Mouse (Mus musculus): ENCODE data around the gene Stk11. TPM values are rescaled to one million over a fixed set of nuclear protein-coding genes. Genes with fewer than 3 reads are reported as not detected.

Gene Stk11
- 176 and 185 TPM in 2 replicates for polyA plus RNA-seq (2012)

DNA sequence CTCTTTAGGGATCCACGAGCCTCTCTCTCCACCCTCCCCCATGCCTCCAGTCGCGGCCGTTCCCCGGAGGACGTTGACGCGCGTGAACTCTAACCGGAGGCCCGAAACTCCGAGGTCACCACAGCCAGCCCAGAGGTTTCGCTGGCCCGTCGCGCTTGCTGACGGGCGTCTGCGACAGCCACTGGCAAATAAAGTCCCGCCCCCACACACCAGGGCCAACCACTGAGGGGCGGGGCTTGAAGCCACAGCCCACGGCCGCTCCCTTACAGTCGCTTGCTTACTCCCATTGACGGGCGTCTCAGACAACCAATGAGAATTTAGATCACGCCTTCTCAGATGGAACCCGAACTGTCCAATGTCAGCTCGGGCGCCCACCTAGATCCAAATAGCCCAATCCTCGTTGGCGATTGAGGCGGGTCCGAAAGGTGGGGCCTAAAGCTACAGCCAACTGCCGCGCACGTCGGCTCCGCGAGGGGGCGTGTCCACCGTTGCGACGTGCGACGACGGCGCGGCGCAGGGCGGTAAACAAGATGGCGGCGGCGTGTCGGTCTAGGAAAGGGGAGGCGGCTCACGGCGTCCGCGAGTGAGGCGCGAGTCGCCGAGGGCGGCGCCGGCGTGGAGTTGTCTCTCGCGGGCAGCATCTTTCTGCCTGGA lies at the start of gene Stk11:
TSS of gene Stk11 (plus strand) at position 514 of the 654 bp plus-strand sequence.

DNA sequence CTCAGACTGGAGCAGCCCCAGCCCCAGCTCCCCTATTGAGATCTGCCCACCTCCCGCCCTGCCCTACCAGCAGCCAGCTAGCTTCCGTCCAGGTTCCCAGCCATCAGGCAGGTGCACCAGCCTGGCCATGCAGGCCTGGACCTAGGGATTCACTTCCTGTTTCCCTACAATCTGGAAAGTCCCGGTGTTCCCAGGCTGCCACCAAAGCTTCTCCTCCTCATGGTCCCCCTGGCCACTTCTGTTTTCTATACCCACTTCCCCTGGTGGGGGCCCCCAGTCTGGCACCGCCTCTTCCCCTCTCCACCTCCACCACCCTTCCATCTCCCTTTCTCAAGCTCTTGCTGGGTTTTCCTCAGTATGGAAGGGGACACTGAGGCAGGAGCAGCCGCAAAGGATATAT lies 10.1 kb upstream of the Stk11 start, which contains the start of gene Sbno2:
TSS of gene Sbno2 (minus strand) at position 112 of the 400 bp plus-strand sequence.

DNA sequence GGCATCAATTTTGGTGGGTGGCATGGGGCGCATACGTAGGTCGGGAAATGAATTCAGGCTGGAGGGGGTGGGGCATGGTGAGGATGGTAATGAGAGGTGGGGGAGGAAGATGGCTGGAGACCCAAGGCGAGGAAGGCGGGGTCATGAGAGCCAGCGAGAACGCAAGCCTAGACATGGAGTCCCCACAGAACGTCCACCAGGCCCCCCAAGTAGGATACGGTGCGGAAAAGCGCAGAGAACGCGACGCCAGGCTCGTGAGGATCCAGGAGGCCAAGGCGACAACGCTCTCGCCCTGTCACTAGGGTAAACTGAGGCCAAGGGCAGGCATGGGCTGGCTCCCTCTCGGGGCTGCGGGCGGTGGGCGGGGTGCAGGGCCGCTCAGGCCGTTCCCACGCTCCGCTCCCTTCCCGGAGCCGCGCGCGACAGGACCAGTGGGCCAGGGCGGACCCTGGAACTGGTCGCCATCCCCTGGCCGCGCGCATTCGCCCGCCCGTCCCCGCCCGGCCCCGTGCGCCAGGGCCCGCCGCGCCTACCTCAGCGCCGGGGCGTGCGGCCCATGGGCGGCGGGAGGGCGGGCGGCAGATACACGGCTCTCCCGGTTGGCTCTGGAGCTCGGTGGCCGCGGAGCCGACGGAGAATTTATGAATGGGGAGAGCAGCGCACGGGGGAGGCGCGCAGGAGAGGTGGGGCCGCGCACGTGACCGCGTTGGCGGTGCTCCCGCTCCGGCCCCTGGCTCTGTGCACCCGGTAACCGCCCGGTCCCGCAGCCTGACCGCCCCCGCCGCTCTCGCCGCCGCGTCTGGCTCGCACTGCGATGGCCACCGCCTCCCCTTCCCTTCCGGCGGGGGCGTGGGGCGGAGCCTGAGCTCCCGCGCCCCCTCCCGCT lies 23.2 kb downstream of the Stk11 start, which contains the start of gene Atp5d:
TSS of gene Atp5d (plus strand) at position 80 of the 886 bp plus-strand sequence.

DNA sequence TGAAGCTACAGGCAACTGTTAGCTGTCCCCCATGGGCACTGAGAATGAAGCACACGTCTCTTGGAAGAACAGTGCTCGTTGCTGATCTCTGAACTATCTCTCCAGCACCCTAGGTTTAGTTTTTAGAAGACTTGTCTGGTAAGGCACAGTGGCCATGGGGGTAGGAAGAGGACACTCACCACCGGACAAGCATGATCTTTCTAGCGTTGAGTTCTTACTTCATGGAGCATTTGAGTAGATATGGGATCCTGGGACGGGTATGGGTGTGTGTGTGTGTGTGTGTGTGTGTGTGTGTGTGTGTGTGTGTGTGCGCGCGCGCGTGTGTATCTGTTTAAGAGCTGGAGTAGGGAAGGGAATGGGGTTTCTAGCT lies 25.0 kb downstream of the Stk11 start, which contains the start of gene Cbarp:
TSS of gene Cbarp (minus strand) at position 170 of the 370 bp plus-strand sequence.

DNA sequence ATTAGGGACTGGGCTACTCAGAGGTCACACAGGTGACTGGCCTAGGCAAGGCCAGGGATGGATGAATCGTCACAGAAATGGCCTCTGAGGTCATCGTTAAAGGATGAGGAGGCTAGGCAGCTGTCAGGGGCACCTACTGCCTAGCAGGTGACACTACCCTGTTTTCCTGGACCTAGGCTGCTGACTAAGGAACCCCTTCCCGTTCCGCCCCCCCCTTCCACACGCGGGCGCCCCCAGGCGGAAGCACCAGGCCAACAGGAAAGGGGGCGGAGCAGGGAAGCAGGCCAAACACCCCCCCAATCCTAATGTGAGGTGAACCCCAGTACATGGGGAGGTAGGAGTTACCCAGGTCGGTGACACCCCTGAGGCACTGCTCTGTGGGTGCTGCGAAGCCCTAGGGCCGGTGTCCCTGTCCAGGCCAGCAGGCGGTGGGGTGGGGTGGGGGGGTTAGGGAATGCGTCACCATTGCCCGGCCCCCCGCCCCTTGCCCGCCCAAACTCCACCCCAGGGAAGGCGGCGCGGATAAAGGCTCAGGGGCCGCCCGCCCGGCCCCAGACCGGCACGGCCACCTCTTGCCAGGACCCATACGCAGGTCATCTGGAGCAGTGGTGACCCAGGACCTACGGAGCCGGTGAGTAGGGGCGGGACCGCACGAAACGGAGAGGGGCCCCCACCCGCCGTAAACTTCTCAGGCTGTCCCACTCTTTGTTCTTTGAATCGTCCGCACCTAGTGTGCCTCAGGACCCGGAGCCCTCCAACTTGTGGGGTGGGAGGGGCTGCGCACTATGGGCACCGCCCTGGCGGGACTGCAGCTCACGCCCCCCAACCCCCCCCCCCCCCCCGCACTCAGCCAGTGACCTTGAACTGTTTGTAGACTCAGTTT lies 32.4 kb downstream of the Stk11 start, which contains the start of gene Midn:
TSS of gene Midn (plus strand) at position 554 of the 883 bp plus-strand sequence.

DNA sequence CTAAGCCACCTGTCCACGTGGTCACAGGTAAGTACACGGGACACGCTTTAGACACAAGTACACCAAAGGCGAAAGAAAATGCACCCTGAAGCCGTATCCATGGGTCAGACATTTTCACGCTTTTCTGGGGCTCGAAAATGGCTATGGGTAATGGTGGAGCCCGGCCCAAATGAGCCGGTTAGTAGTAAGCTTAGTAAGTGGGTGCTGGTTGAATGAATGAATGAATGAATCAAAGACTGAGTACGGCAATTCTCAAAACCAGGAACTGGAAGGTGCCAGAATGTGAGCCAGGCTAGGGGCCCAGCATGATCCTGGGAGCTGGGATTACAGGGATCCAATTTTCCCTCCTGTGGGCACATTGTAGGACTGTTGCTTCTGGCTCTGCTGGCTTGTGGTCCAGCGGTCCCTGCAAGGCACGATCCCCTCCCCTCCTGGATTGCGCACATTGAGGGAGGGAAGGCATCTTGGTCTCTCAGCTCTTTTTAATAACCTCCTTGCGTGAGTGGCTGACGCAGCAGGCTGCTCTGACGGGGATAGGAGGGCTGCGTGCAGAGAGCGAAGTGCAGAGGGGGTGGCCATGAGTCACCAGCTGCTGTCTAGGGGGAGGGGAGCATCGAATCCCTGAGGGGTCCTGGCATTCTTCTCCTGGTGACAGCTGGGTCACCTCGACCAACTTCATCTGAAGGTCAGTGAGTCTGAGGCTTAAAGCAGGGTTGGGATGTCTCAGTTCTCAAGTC lies 50.0 kb downstream of the Stk11 start, which contains the start of gene Cirbp:
TSS of gene Cirbp (plus strand) at position 594 of the 737 bp plus-strand sequence.

DNA sequence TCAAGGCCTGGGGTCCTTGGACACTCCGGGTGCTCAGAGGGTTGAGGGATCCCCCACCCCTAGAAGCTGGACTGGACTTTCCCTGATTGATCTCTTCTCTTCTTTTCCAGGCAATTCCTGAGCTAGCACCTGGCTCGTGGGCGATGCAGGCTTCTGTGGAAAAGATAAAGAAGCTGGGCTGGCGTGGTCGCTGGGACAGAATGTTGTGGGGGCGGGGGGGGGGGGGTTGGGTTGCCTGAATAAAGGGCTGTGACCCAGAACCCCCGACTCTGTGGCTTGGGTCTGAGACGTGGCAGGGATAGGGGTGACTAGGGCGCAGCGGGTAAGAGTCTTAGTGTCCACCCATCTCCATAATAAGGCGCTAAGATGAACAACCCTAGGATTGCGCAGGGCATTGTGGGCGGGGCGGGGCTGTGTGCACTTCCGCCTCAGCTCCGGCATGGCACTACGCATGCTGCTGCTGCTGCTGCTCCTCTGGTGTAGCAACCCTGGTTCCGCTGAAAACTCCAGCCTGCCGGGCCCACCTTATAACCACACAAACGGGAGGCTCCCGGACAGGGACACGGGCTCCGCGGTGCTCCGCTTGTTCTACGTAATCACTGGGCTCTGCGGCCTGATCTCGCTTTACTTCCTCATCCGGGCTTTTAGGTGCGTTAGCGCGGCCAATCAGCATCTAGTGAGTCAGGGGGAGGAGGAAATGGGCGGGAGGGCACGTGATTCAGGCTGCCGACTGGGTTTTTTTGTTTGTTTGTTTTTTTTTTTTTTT lies 57.1 kb downstream of the Stk11 start, which contains the start of gene 1600002K03Rik:
TSS of gene 1600002K03Rik (plus strand) at position 418 of the 766 bp plus-strand sequence.

DNA sequence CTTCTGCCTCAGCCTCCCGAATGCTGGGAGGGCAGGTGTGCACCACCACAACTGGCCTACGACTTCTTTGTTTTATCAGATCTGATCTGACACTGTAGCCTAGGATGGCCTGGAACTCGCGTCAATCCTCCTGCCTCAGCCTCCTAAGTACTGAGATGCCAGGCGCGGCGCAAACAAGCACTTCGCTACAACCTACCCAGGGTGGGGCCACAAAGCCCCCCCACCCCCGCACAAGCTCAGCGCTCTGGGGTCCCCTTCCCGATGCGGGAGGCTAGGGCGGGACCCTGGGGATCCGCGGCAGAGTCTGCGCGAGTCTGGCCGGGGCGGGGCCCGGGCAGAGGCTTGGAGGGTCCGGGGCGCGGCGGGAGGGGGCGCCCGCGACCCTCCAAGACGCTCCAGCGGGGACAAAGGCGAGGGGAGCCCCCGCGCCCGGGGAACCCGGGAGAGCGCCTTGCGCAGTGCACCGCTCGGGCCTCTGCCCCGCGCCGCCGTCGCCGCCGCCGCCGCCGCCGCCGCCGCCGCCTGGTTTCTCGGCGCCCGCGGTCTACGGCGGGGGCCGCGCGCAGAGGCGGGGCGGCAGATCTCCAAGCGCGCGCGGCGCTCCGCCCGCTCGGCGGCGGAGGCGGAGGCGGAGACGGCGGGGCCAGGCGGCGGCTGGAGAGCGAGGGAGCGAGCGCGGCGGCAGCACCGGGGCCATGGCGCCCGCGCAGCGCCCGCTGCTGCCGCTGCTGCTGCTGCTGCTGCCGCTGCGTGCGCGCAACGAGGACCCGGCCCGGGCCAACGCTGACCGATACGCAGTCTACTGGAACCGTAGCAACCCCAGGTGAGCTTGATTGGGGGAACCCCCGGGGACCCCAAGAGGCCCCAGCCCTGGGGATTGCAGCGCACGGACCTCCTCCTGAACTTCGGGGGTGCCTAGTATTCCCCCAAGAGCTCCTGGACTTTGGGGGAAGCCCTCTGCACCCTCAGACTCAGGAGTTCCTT lies 63.8 kb downstream of the Stk11 start, which contains the start of gene Efna2:
TSS of gene Efna2 (plus strand) at position 415 of the 984 bp plus-strand sequence.

Other genes starting within 250 kb of the Stk11 start
- gene Prtn3, start 241.3 kb upstream of the Stk11 start, polyA plus RNA-seq (2012), result 5,178 and 10,445 TPM in 2 replicates
- 288 and 339 TPM in 2 replicates for gene Plppr3, start 241.2 kb upstream of the Stk11 start, polyA plus RNA-seq (2012)
- 4,000 and 7,851 TPM in 2 replicates for gene Elane, start 229.6 kb upstream of the Stk11 start, polyA plus RNA-seq (2012)
- 0.94 and 1.3 TPM in 2 replicates for gene Cfd, start 224.9 kb upstream of the Stk11 start, polyA plus RNA-seq (2012)
- 69.1 and 76.6 TPM in 2 replicates for gene Med16, start 206.9 kb upstream of the Stk11 start, polyA plus RNA-seq (2012)
- 2.1 TPM in 1 of 2 replicates, not detected in the other for gene Gm26602, start 204.9 kb upstream of the Stk11 start, polyA plus RNA-seq (2012)
- gene Kiss1r, start 198.8 kb upstream of the Stk11 start, polyA plus RNA-seq (2012), result 0.41 and 0.64 TPM in 2 replicates
- 230 and 265 TPM in 2 replicates for gene R3hdm4, start 194.6 kb upstream of the Stk11 start, polyA plus RNA-seq (2012)
- 94.7 and 145 TPM in 2 replicates for gene Arid3a, start 188.8 kb upstream of the Stk11 start, polyA plus RNA-seq (2012)
- 54.4 and 61.7 TPM in 2 replicates for gene Wdr18, start 155.7 kb upstream of the Stk11 start, polyA plus RNA-seq (2012)
- 0.09 and 0.12 TPM in 2 replicates for gene Grin3b, start 145.1 kb upstream of the Stk11 start, polyA plus RNA-seq (2012)
- 378 and 414 TPM in 2 replicates for gene Tmem259, start 131.5 kb upstream of the Stk11 start, polyA plus RNA-seq (2012)
- gene Cnn2, start 127.2 kb upstream of the Stk11 start, polyA plus RNA-seq (2012), result 245 and 295 TPM in 2 replicates
- 54.4 and 60.8 TPM in 2 replicates for gene Abca7, start 119.3 kb upstream of the Stk11 start, polyA plus RNA-seq (2012)
- 397 and 427 TPM in 2 replicates for gene Arhgap45, start 99.2 kb upstream of the Stk11 start, polyA plus RNA-seq (2012)
- gene Polr2e, start 76.0 kb upstream of the Stk11 start, polyA plus RNA-seq (2012), result 217 and 273 TPM in 2 replicates
- 1,103 and 1,136 TPM in 2 replicates for gene Gpx4, start 68.6 kb upstream of the Stk11 start, polyA plus RNA-seq (2012)
- gene Sbno2, start 10.2 kb upstream of the Stk11 start, polyA plus RNA-seq (2012), result 77.6 and 78.0 TPM in 2 replicates
- gene Atp5d, start 22.8 kb downstream of the Stk11 start, polyA plus RNA-seq (2012), result 1,245 and 1,266 TPM in 2 replicates
- 32.3 and 53.4 TPM in 2 replicates for gene Cbarp, start 25.0 kb downstream of the Stk11 start, polyA plus RNA-seq (2012)
- 312 and 336 TPM in 2 replicates for gene Midn, start 32.5 kb downstream of the Stk11 start, polyA plus RNA-seq (2012)
- 43.7 and 63.7 TPM in 2 replicates for gene Cirbp, start 50.2 kb downstream of the Stk11 start, polyA plus RNA-seq (2012)
- gene 1600002K03Rik, start 57.1 kb downstream of the Stk11 start, polyA plus RNA-seq (2012), result 9.2 and 11.3 TPM in 2 replicates
- gene Efna2, start 63.7 kb downstream of the Stk11 start, polyA plus RNA-seq (2012), result 1.1 and 2.4 TPM in 2 replicates
- 29.1 and 31.3 TPM in 2 replicates for gene Mum1, start 110.6 kb downstream of the Stk11 start, polyA plus RNA-seq (2012)
- 178 and 185 TPM in 2 replicates for gene Ndufs7, start 133.3 kb downstream of the Stk11 start, polyA plus RNA-seq (2012)
- gene Gamt, start 145.2 kb downstream of the Stk11 start, polyA plus RNA-seq (2012), result 5.0 and 5.2 TPM in 2 replicates
- gene Dazap1, start 145.7 kb downstream of the Stk11 start, polyA plus RNA-seq (2012), result 594 and 636 TPM in 2 replicates
- 9,463 and 9,670 TPM in 2 replicates for gene Rps15, start 176.7 kb downstream of the Stk11 start, polyA plus RNA-seq (2012)
- 0.43 and 0.77 TPM in 2 replicates for gene Apc2, start 180.2 kb downstream of the Stk11 start, polyA plus RNA-seq (2012)
- 74.9 and 88.4 TPM in 2 replicates for gene 2310011J03Rik, start 204.7 kb downstream of the Stk11 start, polyA plus RNA-seq (2012)
- gene Pcsk4, start 213.7 kb downstream of the Stk11 start, polyA plus RNA-seq (2012), result 18.0 and 23.1 TPM in 2 replicates
- 13.1 and 18.3 TPM in 2 replicates for gene Reep6, start 214.2 kb downstream of the Stk11 start, polyA plus RNA-seq (2012)
- 7.0 and 10.4 TPM in 2 replicates for gene Adamtsl5, start 232.6 kb downstream of the Stk11 start, polyA plus RNA-seq (2012)
- gene Plk5, start 240.7 kb downstream of the Stk11 start, polyA plus RNA-seq (2012), result 0.23 and 0.25 TPM in 2 replicates